Mouse (Mus musculus) liver, adult 2 months (tissue): Measurements from ENCODE around the gene Podnl1.

Experiments
- CTCF ChIP-seq: fragments of 200-500 bp; IDR thresholded peaks from 2 replicates; pipeline ENCODE4 v1.5.1; 2011; ENCODE audit warnings: low read depth, low read length, control low read depth
- POLR2A ChIP-seq: fragments of 200-500 bp; IDR thresholded peaks from 2 replicates; pipeline ENCODE4 v1.6.1; 2011; ENCODE audit warnings: low read length, control low read depth; ENCODE audit not compliant: insufficient read depth; ENCODE audit errors: extremely low read depth

DNA sequence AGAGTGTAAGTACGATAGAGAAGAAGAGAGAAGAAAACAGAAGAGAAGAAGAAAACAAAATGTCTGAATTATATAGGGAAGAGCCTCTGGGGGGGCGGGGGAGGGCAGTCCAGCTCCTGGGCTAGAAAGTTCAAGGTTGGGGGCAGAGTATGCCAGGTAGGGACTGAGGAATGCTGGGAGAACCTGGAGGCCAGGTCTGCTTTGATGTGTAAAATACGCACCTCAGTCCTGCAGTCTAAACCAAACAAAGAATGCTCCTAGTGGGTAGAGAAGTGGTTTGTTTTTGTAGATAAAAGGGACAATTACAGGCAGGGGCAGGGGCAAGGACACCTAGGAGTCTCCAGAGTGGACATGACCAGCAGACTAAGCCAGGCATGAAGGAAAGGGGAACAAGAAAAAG is 51.6 kb downstream of the Podnl1 start:
- no peak for TF ChIP-seq CTCF
- no peak for TF ChIP-seq POLR2A
